9 mouse cellular contexts compared by ENCODE assay signal in the genomic region with DNA sequence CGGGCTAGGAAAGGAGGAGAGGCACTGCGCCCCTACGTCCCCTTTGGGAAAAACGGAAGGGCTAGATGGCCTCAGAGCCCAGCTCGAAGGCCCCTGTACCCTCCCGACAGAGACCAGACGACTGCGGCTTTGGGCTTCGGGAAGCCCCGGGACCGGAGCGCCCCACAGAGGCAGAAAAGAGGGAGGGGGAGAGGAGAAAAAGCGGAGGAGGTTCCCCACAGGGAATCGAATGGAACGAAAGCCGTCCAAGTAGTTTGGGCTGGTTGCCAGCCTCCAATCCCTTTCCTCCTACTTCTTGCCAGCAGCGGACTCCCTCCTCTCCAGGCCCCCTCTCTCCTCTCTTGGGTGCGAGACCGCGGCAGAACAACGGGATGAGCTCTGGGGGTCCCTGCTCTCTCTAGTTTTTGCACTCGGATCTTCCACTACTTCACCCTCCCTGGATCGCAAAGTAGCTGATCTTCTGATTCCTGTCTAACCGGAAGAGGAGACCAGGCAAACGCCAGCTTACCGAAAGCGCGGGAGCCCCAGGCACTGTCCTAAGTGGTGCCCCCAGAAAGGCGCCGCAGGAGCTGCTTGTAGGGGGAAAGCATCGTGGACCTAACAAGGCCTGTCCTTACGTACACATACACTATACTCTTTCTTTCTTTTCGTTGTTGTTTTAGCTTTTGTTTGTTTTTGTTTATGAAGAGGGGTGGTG. TPM values are rescaled to one million over a fixed set of nuclear protein-coding genes. Genes with fewer than 3 reads are reported as not detected.
DNase-seq lines count a peak whose midpoint lies in the region; ATAC-seq lines count a peak whose summit lies in the region.
"Had no signal": no experiment of that assay in that cellular context is flagged by ENCODE, and none has a peak within 500 bp of the region (broad histone marks: within the 10 kb centered on the region; RNA-seq: fewer than 3 reads in every experiment).

No protein-coding gene starts in this region.

- no peaks in the 10 kb centered on the region for H3K9me3 ChIP-seq in kidney, embryonic 16.5 days (ENCODE audit: low read length)
- no peaks in the 10 kb centered on the region for H3K9me3 ChIP-seq in embryonic facial prominence, embryonic 13.5 days
- H3K9me3 ChIP-seq in hindbrain, embryonic 11.5 days (ENCODE audit: control insufficient read depth, low read length): no peaks in the 10 kb centered on the region
- H3K9me3 ChIP-seq in neural tube, embryonic 11.5 days (ENCODE audit: control insufficient read depth, low read length): no peaks in the 10 kb centered on the region

- no peak for DNase-seq in kidney, adult 8-10 months
- DNase-seq in hindbrain, embryonic 11.5 days (ENCODE audit: low spot score): peak; percentile 47
- DNase-seq in neural tube, embryonic 11.5 days (ENCODE audit: low spot score): peak; percentile 43
- no peak for DNase-seq in layer of hippocampus, postnatal 10 days (ENCODE audit: low spot score in 2 of 2)

- peak overlapping the region; percentile 29; the same call in 1 of the 2 replicates for H3K4me2 ChIP-seq in kidney, embryonic 16.5 days (replicated peaks; ENCODE audit: low read depth, low read length)
- H3K4me2 ChIP-seq in embryonic facial prominence, embryonic 13.5 days: peak overlapping the region; percentile 27
- H3K4me2 ChIP-seq in hindbrain, embryonic 11.5 days (replicated peaks; ENCODE audit: low read depth, low read length): peak overlapping the region; percentile 28
- H3K4me2 ChIP-seq in neural tube, embryonic 11.5 days (ENCODE audit: low read depth): peak overlapping the region; percentile 36

- 20% methylated on average over 30 of the region's 33 CpGs for WGBS in kidney, embryonic 16.5 days
- 23% methylated on average over 32 of the region's 33 CpGs for WGBS in embryonic facial prominence, embryonic 13.5 days
- WGBS in hindbrain, embryonic 11.5 days: 10% methylated on average over 32 of the region's 33 CpGs
- 16% methylated on average over 29 of the region's 33 CpGs for WGBS in neural tube, embryonic 11.5 days

- H3K4me1 ChIP-seq in kidney, embryonic 16.5 days (ENCODE audit: insufficient read depth, low read length): no peaks in the 10 kb centered on the region
- H3K4me1 ChIP-seq in embryonic facial prominence, embryonic 13.5 days: no peaks in the 10 kb centered on the region
- H3K4me1 ChIP-seq in hindbrain, embryonic 11.5 days (replicated peaks; ENCODE audit: control insufficient read depth, insufficient read depth, low read length): no peaks in the 10 kb centered on the region
- no peaks in the 10 kb centered on the region for H3K4me1 ChIP-seq in neural tube, embryonic 11.5 days (ENCODE audit: control insufficient read depth, insufficient read depth, low read length)

- H3K27me3 ChIP-seq in kidney, embryonic 16.5 days (ENCODE audit: insufficient read depth, low read length): peaks cover 89% of the 10 kb centered on the region
- H3K27me3 ChIP-seq in embryonic facial prominence, embryonic 13.5 days: peaks cover 97% of the 10 kb centered on the region
- peaks cover 10% of the 10 kb centered on the region for H3K27me3 ChIP-seq in hindbrain, embryonic 11.5 days (ENCODE audit: control insufficient read depth, insufficient read depth, low read length)
- peaks cover 34% of the 10 kb centered on the region for H3K27me3 ChIP-seq in neural tube, embryonic 11.5 days (ENCODE audit: control insufficient read depth, insufficient read depth, low read length)

- no peaks in the 10 kb centered on the region for H3K36me3 ChIP-seq in kidney, embryonic 16.5 days (ENCODE audit: insufficient read depth, low read length)
- no peaks in the 10 kb centered on the region for H3K36me3 ChIP-seq in embryonic facial prominence, embryonic 13.5 days
- no peaks in the 10 kb centered on the region for H3K36me3 ChIP-seq in hindbrain, embryonic 11.5 days (ENCODE audit: control insufficient read depth, insufficient read depth, low read length)
- no peaks in the 10 kb centered on the region for H3K36me3 ChIP-seq in neural tube, embryonic 11.5 days (ENCODE audit: control insufficient read depth, insufficient read depth, low read length)

- H3K9ac ChIP-seq in kidney, embryonic 16.5 days (replicated peaks; ENCODE audit: low read length): no peak overlapping the region
- no peak overlapping the region for H3K9ac ChIP-seq in embryonic facial prominence, embryonic 13.5 days
- H3K9ac ChIP-seq in hindbrain, embryonic 11.5 days (ENCODE audit: low read depth, low read length): no peak overlapping the region
- no peak overlapping the region for H3K9ac ChIP-seq in neural tube, embryonic 11.5 days (ENCODE audit: low read length)

- 0 out of 2 replicates have a peak, but pooled peaks have one; percentile 15 for ATAC-seq in kidney, embryonic 16.5 days (ENCODE audit: low FRiP score, low TSS enrichment)
- no peak for ATAC-seq in embryonic facial prominence, embryonic 13.5 days (ENCODE audit: insufficient number of reproducible peaks, insufficient read depth, low FRiP score, low TSS enrichment, low read depth)
- ATAC-seq in hindbrain, embryonic 11.5 days (ENCODE audit: low FRiP score): peak; percentile 80
- peak; percentile 83 for ATAC-seq in neural tube, embryonic 11.5 days (ENCODE audit: insufficient read depth, low FRiP score, low TSS enrichment)
- ATAC-seq in megakaryocyte, adult 5-6 weeks (ENCODE audit: poor library complexity, severe bottlenecking): no peak

- no peak overlapping the region for H3K27ac ChIP-seq in kidney, embryonic 16.5 days (ENCODE audit: low read length)
- no peak overlapping the region for H3K27ac ChIP-seq in embryonic facial prominence, embryonic 13.5 days
- H3K27ac ChIP-seq in hindbrain, embryonic 11.5 days (ENCODE audit: low read depth, low read length): 0 out of 2 replicates have a peak overlapping the region, but pooled peaks have one; percentile 45
- no peak overlapping the region for H3K27ac ChIP-seq in neural tube, embryonic 11.5 days (ENCODE audit: low read depth, low read length)
- H3K27ac ChIP-seq: kidney, postnatal 0 days had no signal

- peak overlapping the region; percentile 13 for H3K4me3 ChIP-seq in kidney, embryonic 16.5 days (ENCODE audit: low read length)
- peak overlapping the region; percentile 17 for H3K4me3 ChIP-seq in embryonic facial prominence, embryonic 13.5 days
- H3K4me3 ChIP-seq in hindbrain, embryonic 11.5 days (ENCODE audit: low read depth, low read length): peak overlapping the region; percentile 4
- H3K4me3 ChIP-seq in neural tube, embryonic 11.5 days (ENCODE audit: low read depth, low read length): peak overlapping the region; percentile 16

RNA-seq across cellular contexts. Expression of a gene that starts 3.1 kb away (rescaled TPM):
- polyA plus RNA-seq in kidney, embryonic 16.5 days (2015; fragmentation: Nextera tagmentation; extraction: Ambion mirVana): not detected in 2 replicates
- 0.34 and 0.55 TPM in 2 replicates for polyA plus RNA-seq in embryonic facial prominence, embryonic 13.5 days (2015; fragmentation: Nextera tagmentation; extraction: Ambion mirVana)
- 27.2 and 28.5 TPM in 2 replicates for polyA plus RNA-seq in hindbrain, embryonic 11.5 days (2014; fragmentation: Nextera tagmentation; extraction: Ambion mirVana)
- polyA plus RNA-seq in neural tube, embryonic 11.5 days (2014; fragmentation: Nextera tagmentation; extraction: Ambion mirVana): 17.6 and 19.3 TPM in 2 replicates
- not detected in 2 replicates for total RNA-seq in megakaryocyte, adult 5-6 weeks (2015)
- total RNA-seq in megakaryocyte, adult 5-6 weeks (2017): not detected in 2 replicates
- total RNA-seq in layer of hippocampus, postnatal 10 days (2021): 1 to 10 TPM; 6.6 to 6.8 TPM
- polyA plus RNA-seq: kidney, postnatal 0 days; thymus, postnatal 0 days had no signal

Comparison
In these comparisons a context has a peak if more than half of its experiments do, and no peak if none do; other contexts are left out.
1. ATAC-seq: peak in kidney, embryonic 16.5 days (single experiment), hindbrain, embryonic 11.5 days (single experiment) and neural tube, embryonic 11.5 days (single experiment); none in embryonic facial prominence, embryonic 13.5 days (single experiment) and megakaryocyte, adult 5-6 weeks (single experiment).
2. DNase-seq: peak in hindbrain, embryonic 11.5 days (single experiment) and neural tube, embryonic 11.5 days (single experiment); none in kidney, adult 8-10 months (0 of 2) and layer of hippocampus, postnatal 10 days (0 of 2).
3. RNA of a gene that starts 3.1 kb away (polyA plus RNA-seq): 27.2 to 28.5 TPM in hindbrain, embryonic 11.5 days and 17.6 to 19.3 TPM in neural tube, embryonic 11.5 days; 0.34 to 0.55 TPM in embryonic facial prominence, embryonic 13.5 days and not detected in kidney, embryonic 16.5 days; every median in the first group is over 10 times any median in the second.
4. Peak in every context shown above with its lines, with median percentiles within 50 percentile points of each other: H3K4me2 ChIP-seq and H3K4me3 ChIP-seq.